In genomic region chr14:58617656-58618055, GRCm38 (mm10) we compare ENCODE assay signal across 19 mouse cellular contexts.
DNase-seq lines count a peak whose midpoint lies in the region; ATAC-seq and TF ChIP-seq lines count a peak whose summit lies in the region.
"Had no signal": no experiment of that assay in that cellular context is flagged by ENCODE, and none has a peak within 500 bp of the region (broad histone marks: within the 10 kb centered on the region; RNA-seq: fewer than 3 reads in every experiment).

No protein-coding gene starts in this region.

- no peak overlapping the region for H3K27ac ChIP-seq in forebrain, postnatal 0 days (ENCODE audit: low read depth, low read length)
- H3K27ac ChIP-seq: heart, embryonic 13.5 days; hindbrain, postnatal 0 days; limb, embryonic 15.5 days had no signal

- no peaks in the 10 kb centered on the region for H3K27me3 ChIP-seq in forebrain, postnatal 0 days (ENCODE audit: insufficient read depth, low read length)
- H3K27me3 ChIP-seq: heart, embryonic 13.5 days; limb, embryonic 15.5 days had no signal

- H3K36me3 ChIP-seq in forebrain, postnatal 0 days (ENCODE audit: insufficient read depth), result no peaks in the 10 kb centered on the region
- H3K36me3 ChIP-seq: heart, embryonic 13.5 days; limb, embryonic 15.5 days had no signal

- WGBS in forebrain, postnatal 0 days, result 74% methylated on average over 10 of the region's 10 CpGs

- H3K4me1 ChIP-seq in forebrain, postnatal 0 days (ENCODE audit: insufficient read depth), result no peaks in the 10 kb centered on the region

- H3K9ac ChIP-seq in forebrain, postnatal 0 days, result no peak overlapping the region
- H3K9ac ChIP-seq: heart, embryonic 13.5 days; limb, embryonic 15.5 days had no signal

- TF ChIP-seq CTCF in forebrain, postnatal 0 days (IDR thresholded peaks at IDR 0.05; ENCODE audit: low read depth), result no peak

- H3K4me3 ChIP-seq in forebrain, postnatal 0 days (ENCODE audit: low read depth, low read length), result no peak overlapping the region
- H3K4me3 ChIP-seq: heart, embryonic 13.5 days; limb, embryonic 15.5 days had no signal

- peak; percentile 78 for ATAC-seq in frontal cortex, adult (ENCODE audit: low TSS enrichment)
- no peak for ATAC-seq in forebrain, postnatal 0 days
- ATAC-seq: hindbrain, postnatal 0 days had no signal

- H3K9me3 ChIP-seq in forebrain, postnatal 0 days (ENCODE audit: low read length), result no peaks in the 10 kb centered on the region
- H3K9me3 ChIP-seq: heart, embryonic 13.5 days; limb, embryonic 15.5 days had no signal

- no peak overlapping the region for H3K4me2 ChIP-seq in forebrain, postnatal 0 days (ENCODE audit: low read depth)
- H3K4me2 ChIP-seq: heart, embryonic 13.5 days; limb, embryonic 15.5 days had no signal

- DNase-seq in frontal cortex, postnatal 14 days (ENCODE audit: low spot score in 2 of 2), result no peak
- peak; percentile 65 to 74 for DNase-seq in kidney, postnatal 4 days
- no peak for DNase-seq in kidney, postnatal 25 days
- DNase-seq in right cerebral cortex, adult 2 months (ENCODE audit: low spot score in 2 of 2), result peak; percentile 10 to 13
- no peak for DNase-seq in right cerebral cortex, postnatal 14 days
- peak; percentile 19 for DNase-seq in telencephalon, adult 2 months (ENCODE audit: low read depth, low spot score)
- no peak for DNase-seq in forebrain, postnatal 0 days
- DNase-seq: adrenal gland, adult 8-10 months; heart, postnatal 36 days; kidney, adult 9 months; layer of hippocampus, adult 9-11 months; midbrain, embryonic 14.5 days; retina, postnatal 1 day; spleen, adult 18-20 months; thymus, adult 2 months had no signal

Comparison
In these comparisons a context has a peak if more than half of its experiments do, and no peak if none do; other contexts are left out.
1. DNase-seq: peak in kidney, postnatal 4 days (2 of 2), right cerebral cortex, adult 2 months (2 of 2) and telencephalon, adult 2 months (single experiment); none in frontal cortex, postnatal 14 days (0 of 2), kidney, postnatal 25 days (0 of 2), right cerebral cortex, postnatal 14 days (single experiment) and forebrain, postnatal 0 days (single experiment).